Mouse (Mus musculus) urinary bladder, postnatal 36 days (tissue): ENCODE results near the gene Wdr17.

Experiments
- DNase-seq, 2 experiments: peaks; one replicate each; pipeline ENCODE4 v3.0.0; 2022; ENCODE audit warnings: low spot score in 2 of 2, mixed read lengths in 1 of 2

Gene Wdr17

DNA sequence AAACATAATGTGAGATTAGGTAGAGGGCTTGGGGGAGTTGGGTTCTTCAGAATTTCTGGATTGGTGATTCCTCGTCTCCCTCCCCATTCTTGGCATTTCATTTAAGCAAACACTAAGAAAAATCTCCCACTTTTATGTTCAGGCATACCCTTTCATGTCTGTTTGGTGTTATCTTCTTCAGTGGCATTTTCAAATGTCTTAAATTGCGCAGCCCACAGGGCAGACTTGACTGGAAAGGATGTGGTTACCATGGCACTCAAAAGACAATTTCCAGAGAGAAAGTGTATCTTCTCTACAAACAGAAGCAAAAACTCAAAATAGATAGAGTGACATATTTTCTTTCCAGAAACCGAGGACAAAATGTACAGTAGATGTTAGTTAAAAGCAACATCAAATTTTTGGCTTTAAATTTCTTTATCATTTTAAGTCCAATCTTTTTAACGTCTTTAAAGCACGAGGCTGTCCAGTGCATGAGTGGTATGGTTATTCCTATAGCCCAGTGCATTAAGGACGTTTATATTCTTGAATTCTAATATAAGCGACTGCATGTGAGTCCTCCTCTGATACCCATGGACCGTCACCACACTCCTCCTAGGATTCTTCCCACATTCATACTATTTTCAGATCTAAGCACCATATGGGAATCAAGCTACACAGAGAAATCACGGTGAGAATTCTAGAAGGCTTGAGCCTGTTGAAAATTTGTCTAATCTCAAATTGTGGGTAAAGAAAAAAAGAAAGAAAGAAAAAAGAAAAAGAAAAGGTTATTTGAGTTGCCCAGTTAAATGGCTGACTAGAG lies at the start of gene Wdr17:
Gene Wdr17, minus strand, starts transcription at position 198 of the 799 bp plus-strand sequence.
- DNase-seq = no peak

DNA sequence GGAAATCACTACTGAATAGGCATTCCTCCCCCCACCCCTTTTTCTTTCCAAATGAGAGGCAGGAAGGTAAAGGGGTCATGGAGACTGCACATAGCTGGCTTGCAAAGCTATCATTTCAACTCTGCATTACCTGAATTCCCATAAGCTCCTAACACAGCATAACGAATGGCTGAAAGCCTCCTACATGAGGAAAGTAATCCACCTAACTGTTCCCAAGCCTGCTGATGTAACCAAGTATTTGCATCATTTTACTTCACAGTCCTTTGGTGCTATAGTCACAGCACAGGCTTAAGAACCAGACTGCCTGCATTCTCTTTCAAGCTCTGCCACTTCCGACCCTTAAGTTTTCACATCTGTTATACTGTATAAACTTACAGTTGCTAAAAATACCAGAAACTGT lies 45.3 kb upstream of the Wdr17 start:
- DNase-seq = no peak

- peak in 1 of 2 experiments; percentile 23 for DNase-seq
These were observed 38.0 kb upstream of the Wdr17 start for GRCm38 (mm10) chr8:54924936-54925335.

- DNase-seq = no peak
These were observed 35.3 kb upstream of the Wdr17 start for GRCm38 (mm10) chr8:54922160-54922855.

GRCm38 (mm10) chr8:54917710-54918109 lies 30.7 kb upstream of the Wdr17 start:
- no peak for DNase-seq

- no peak for DNase-seq
These were observed 25.9 kb upstream of the Wdr17 start for GRCm38 (mm10) chr8:54912891-54913290.

- DNase-seq = no peak
These were observed 12.5 kb upstream of the Wdr17 start for GRCm38 (mm10) chr8:54899444-54899843.

DNA sequence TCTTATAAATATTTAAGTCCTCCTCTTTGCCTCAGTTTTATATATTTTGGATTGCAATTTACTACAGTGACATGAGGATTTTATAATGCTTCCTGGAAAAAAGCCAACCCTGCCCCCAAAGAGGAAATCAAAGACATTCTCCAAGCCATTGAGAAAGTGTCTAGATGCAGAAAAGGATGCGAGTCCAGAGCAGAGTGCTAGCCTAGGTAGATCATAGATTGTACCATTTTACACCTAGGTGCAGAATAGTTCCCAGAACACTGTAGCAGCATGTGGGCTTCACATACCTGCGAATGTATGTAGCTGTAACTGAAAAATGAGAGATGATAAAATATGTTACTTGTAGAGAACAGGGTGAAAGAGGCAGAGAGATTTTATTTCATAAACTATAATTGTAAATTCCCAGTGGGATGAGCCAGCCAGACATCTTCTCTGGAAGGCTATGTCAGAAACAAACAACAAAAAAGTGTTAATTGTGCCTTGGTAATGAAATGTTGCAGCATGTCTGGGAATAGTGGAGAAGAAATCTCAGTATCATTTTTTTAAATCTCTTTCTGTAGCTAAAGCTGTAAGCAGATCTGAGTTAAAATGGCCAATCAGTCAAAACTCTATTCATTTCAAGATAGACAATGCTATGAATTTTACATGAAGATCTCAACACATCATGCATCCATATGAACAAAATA lies 7.8 kb upstream of the Wdr17 start:
- DNase-seq = no peak

GRCm38 (mm10) chr8:54894180-54894579 lies 7.2 kb upstream of the Wdr17 start:
- DNase-seq = no peak

GRCm38 (mm10) chr8:54886560-54886959 lies 424 bp downstream of the Wdr17 start:
- no peak for DNase-seq

GRCm38 (mm10) chr8:54876458-54876857 lies 10.5 kb downstream of the Wdr17 start:
- no peak for DNase-seq

- no peak for DNase-seq
These were observed 22.3 kb downstream of the Wdr17 start for GRCm38 (mm10) chr8:54864761-54865064.

DNA sequence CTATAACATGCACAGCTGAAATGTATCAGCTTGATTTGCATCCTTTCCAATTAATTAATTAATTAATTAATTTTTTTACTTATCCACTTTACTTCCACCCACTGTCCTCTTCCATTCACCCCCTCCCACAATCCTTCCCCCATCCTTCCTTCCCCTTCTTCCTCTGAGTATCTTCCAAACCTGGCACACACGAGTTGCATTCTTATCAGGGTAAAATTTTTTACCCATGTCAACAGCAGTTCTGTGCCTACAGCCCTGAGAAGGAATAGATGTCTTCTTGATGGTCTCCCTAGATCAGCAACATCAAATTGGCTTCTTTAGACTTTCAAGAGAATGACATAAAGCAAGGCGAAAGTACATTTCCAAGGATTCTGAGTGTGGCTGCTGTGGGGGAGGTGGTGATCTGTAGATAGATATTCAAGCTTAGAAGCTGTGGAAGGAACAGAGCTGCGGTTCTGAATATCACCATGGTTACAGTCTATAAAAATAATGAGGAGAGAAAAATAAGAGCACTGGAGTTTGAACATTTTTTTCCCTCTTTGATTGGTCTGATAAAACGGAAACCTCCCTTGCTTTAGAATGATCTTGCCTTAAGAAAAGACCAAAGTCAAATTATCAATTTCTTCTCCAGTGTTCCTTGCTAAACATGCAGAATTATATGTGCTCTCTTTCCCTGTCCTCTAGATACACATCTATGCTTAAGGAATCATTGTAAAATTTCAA lies 22.8 kb downstream of the Wdr17 start:
- no peak for DNase-seq

DNA sequence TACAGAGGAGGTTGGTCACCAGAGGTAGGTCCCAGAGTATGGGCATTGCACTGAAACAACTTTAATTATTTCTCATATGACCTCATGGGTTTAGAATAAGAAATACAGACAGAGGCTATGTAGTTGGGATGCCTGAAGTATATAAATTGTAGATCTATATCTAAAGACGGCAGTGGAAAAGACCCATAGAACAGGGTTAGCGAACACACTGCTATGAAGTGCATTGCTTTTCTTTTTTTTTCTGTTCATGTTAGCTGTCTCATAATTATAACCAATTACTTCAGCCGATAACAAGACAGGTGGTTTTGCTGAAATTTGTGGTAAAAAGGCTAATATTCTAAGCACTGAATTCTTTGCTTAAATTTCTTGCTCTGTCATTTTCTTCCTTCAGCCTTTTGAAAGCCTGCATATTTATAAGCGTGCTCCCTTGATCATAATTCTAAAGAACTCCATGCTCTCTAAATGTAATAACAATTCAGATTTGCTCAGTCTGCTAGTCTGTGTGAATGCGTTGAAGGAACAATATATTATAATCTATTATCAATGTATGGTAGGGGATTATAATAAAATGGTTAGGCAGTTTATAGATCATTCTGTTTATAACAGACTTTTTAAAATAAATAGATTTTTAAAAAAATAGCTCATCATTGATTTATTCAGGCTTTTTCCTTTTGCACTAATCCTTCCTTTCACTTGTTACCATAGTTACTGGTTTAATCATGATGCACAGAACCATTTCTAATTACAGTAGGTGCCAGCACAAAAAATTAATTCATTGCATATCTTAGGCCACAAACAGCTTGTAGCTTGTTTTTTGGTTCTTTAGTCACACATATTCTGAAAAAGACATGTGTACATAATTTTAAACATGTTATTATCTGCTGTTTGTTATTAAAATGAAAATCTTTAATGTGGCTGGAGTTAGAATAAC lies 50.7 kb downstream of the Wdr17 start:
- no peak for DNase-seq

DNA sequence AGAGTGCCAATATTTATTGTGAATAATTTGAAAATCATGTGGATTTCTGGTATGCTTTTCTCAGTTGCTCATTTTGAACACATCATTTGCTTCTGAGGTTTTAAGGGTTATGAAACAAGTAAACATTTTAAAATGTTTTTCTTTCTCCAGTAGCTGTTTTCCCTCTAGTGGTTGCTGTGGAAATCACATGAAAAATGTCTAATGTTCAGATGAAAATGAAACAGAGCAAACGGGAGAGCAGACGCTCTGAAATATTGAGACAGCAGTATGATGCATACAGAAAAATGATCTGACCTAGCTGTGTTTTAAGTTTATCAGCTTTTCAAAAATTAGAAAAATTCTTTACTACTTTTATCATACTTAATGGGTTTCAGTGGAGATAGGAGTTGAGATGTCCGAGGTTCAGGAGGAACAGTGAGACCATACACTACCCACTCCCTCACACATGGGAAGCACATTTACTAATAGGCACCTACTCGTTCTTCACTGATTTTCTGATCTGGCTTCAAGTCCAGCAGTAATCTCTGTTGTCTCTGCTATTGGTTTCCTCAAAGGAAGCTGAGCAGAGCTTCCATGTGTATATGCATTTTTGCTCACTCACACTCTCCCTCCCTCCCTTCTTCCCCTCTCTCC lies 57.1 kb downstream of the Wdr17 start:
- DNase-seq = no peak

- DNase-seq = no peak
These were observed 59.0 kb downstream of the Wdr17 start for GRCm38 (mm10) chr8:54827974-54828373.

GRCm38 (mm10) chr8:54822956-54823355 lies 64.0 kb downstream of the Wdr17 start:
- no peak for DNase-seq

- DNase-seq = no peak
These were observed 68.3 kb downstream of the Wdr17 start for GRCm38 (mm10) chr8:54818651-54819050.

DNA sequence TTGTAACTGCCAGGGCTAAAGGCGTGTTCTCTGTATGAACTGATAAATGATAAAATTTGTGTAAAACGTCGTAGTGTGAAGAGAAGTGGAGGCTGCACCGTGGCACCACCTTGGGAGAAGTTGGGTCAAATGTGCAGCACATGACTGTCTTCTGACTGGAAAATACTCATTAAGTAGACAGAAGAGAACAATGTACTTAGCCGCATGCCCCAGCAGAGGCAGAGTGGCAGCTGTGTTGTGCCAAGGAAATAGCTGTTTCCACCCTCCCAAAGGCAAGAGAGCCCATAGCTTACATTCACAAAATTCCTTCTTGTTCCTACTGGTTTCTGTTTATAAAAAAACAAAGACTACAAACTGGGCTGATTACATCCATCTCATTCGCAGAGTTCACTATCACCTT lies 78.8 kb downstream of the Wdr17 start:
- no peak for DNase-seq

DNA sequence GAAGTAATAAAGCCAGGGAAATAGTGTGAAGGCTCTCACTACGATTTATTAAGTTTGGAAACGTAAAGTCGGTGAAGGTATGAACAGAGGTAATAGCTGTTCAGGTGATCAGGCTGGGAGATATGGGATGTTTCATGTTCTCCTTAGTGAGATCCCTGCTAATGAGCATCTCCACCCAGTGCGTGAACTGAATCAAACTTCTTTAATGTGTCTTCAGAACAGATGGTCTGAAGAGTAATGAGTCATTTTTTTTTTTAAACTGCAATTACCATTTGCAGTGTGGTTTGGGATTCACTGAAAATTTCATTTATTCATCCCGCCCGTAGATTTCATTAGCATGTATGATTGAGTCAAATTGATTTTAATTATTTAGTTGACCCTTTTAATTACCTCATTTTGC lies 80.8 kb downstream of the Wdr17 start:
- DNase-seq = no peak

GRCm38 (mm10) chr8:54792699-54793061 lies 94.3 kb downstream of the Wdr17 start:
- DNase-seq = no peak
